Mouse (Mus musculus) midbrain, embryonic 12.5 days (tissue): Measurements from ENCODE around the gene 2410015M20Rik. TPM values are rescaled to one million over a fixed set of nuclear protein-coding genes. Genes with fewer than 3 reads are reported as not detected.
"Not testable (repeated sequence)": the region's sequence is repeated elsewhere in the genome, so short reads cannot be mapped to it uniquely, and the experiment has no call there.

Experiments used
- ATAC-seq: fragments of 200-750 bp; cut with Nextera tagmentation; 2 replicates; pipeline ENCODE4 v1.8.0; 2017; ENCODE audit warnings: low read depth, moderate TSS enrichment, moderate library complexity; ENCODE audit not compliant: low FRiP score
- H3K27ac ChIP-seq: fragments of 300-500 bp; sonication (generic); replicated peaks from 2 replicates; pipeline ENCODE4 v1.5.1; 2016; ENCODE audit warnings: mild to moderate bottlenecking
- H3K27me3 ChIP-seq: fragments of 300-500 bp; sonication (generic); 2 replicates; pipeline ENCODE4 v1.6.1; 2016; ENCODE audit warnings: mild to moderate bottlenecking
- H3K36me3 ChIP-seq: fragments of 300-500 bp; sonication (generic); 2 replicates; pipeline ENCODE4 v1.6.1; 2016
- H3K4me1 ChIP-seq: fragments of 300-500 bp; sonication (generic); 2 replicates; pipeline ENCODE4 v1.6.1; 2016
- H3K4me2 ChIP-seq: fragments of 300-500 bp; sonication (generic); replicated peaks from 2 replicates; pipeline ENCODE4 v1.6.1; 2016; ENCODE audit warnings: mild to moderate bottlenecking, moderate library complexity
- H3K4me3 ChIP-seq: fragments of 300-500 bp; sonication (generic); 2 replicates; pipeline ENCODE4 v1.5.1; 2016; ENCODE audit warnings: mild to moderate bottlenecking
- H3K9ac ChIP-seq: fragments of 300-500 bp; sonication (generic); replicated peaks from 2 replicates; pipeline ENCODE4 v1.6.1; 2016; ENCODE audit warnings: mild to moderate bottlenecking, moderate library complexity
- H3K9me3 ChIP-seq: fragments of 300-500 bp; sonication (generic); 2 replicates; pipeline ENCODE4 v1.6.1; 2016; ENCODE audit warnings: mild to moderate bottlenecking
- WGBS: fragments of 180-500 bp; shearing (Covaris S2); methylation state at CpG from one replicate; pipeline ENCODE4 v1.1.7; 2016; 5-methylcytosine and 5-hydroxymethylcytosine counted together
- polyA plus RNA-seq: library from polyadenylated mRNA; unstranded; fragments of >200 nt; fragmentation: Nextera tagmentation; extraction: Ambion mirVana; gene quantifications from 2 replicates; pipeline ENCODE4 v1.2.1, GENCODE M21; 2016

Gene 2410015M20Rik
- 174 and 178 TPM in 2 replicates for polyA plus RNA-seq

GRCm38 (mm10) chr17:56609452-56610171 is at the start of gene 2410015M20Rik:
Gene 2410015M20Rik (minus strand): TSS chr17:56609771.
- peak; percentile 86 for ATAC-seq
- WGBS: under 1% methylated on average over 44 of the region's 44 CpGs
- Histone ChIP-seq H3K4me1 (peaks cover 30% of the 10 kb centered on the region), H3K27me3 (no peaks in the 10 kb centered on the region), H3K27ac (peak within 1 kb of the TSS; percentile 77), H3K9me3 (no peaks in the 10 kb centered on the region), H3K4me3 (peak within 1 kb of the TSS; percentile 59), H3K36me3 (peaks cover 36% of the 10 kb centered on the region), H3K9ac (peak within 1 kb of the TSS; percentile 76), H3K4me2 (peak within 1 kb of the TSS; percentile 84)

- WGBS: 91% methylated on average over 6 of the region's 6 CpGs
- Histone ChIP-seq H3K9me3 (no peaks in the 10 kb centered on the region), H3K36me3 (no peaks in the 10 kb centered on the region), H3K4me2 (no peak overlapping the region), H3K4me1 (0 out of 2 replicates have a peak, but pooled peaks cover 3% of the 10 kb centered on the region), H3K4me3 (no peak overlapping the region), H3K9ac (no peak overlapping the region), H3K27me3 (no peaks in the 10 kb centered on the region), H3K27ac (no peak overlapping the region)
- no peak for ATAC-seq
Measured at GRCm38 (mm10) chr17:56656171-56656570, 46.6 kb upstream of the 2410015M20Rik start.

- Histone ChIP-seq H3K9me3 (no peaks in the 10 kb centered on the region), H3K9ac (no peak overlapping the region), H3K27me3 (no peaks in the 10 kb centered on the region), H3K4me3 (no peak overlapping the region), H3K27ac (no peak overlapping the region), H3K36me3 (no peaks in the 10 kb centered on the region), H3K4me2 (no peak overlapping the region), H3K4me1 (0 out of 2 replicates have a peak, but pooled peaks cover 3% of the 10 kb centered on the region)
- 81% methylated on average over 3 of the region's 3 CpGs for WGBS
- ATAC-seq: no peak
Measured at GRCm38 (mm10) chr17:56655311-56655710, 45.7 kb upstream of the 2410015M20Rik start.

GRCm38 (mm10) chr17:56654771-56655170 is 45.2 kb upstream of the 2410015M20Rik start:
- H3K4me1 ChIP-seq: 0 out of 2 replicates have a peak, but pooled peaks cover 3% of the 10 kb centered on the region
- no peaks in the 10 kb centered on the region for H3K27me3 ChIP-seq
- 70% methylated on average over 2 of the region's 2 CpGs for WGBS
- no peak overlapping the region for H3K4me3 ChIP-seq
- ATAC-seq: no peak
- H3K9ac ChIP-seq: no peak overlapping the region
- H3K9me3 ChIP-seq: no peaks in the 10 kb centered on the region
- no peaks in the 10 kb centered on the region for H3K36me3 ChIP-seq
- no peak overlapping the region for H3K27ac ChIP-seq
- H3K4me2 ChIP-seq: no peak overlapping the region

GRCm38 (mm10) chr17:56651801-56652200 is 42.2 kb upstream of the 2410015M20Rik start:
- H3K27me3 ChIP-seq: no peaks in the 10 kb centered on the region
- no peak overlapping the region for H3K4me3 ChIP-seq
- H3K9ac ChIP-seq: no peak overlapping the region
- no peaks in the 10 kb centered on the region for H3K9me3 ChIP-seq
- 39% methylated on average over 10 of the region's 10 CpGs for WGBS
- H3K36me3 ChIP-seq: no peaks in the 10 kb centered on the region
- ATAC-seq: no peak
- no peak overlapping the region for H3K4me2 ChIP-seq
- H3K27ac ChIP-seq: no peak overlapping the region
- H3K4me1 ChIP-seq: 0 out of 2 replicates have a peak, but pooled peaks cover 3% of the 10 kb centered on the region

- no peaks in the 10 kb centered on the region for H3K9me3 ChIP-seq
- H3K27me3 ChIP-seq: no peaks in the 10 kb centered on the region
- H3K36me3 ChIP-seq: no peaks in the 10 kb centered on the region
- H3K4me1 ChIP-seq: no peaks in the 10 kb centered on the region
- no peak for ATAC-seq
- 79% methylated on average over 9 of the region's 13 CpGs for WGBS
- H3K4me2 ChIP-seq: no peak overlapping the region
- H3K27ac ChIP-seq: no peak overlapping the region
- no peak overlapping the region for H3K9ac ChIP-seq
- H3K4me3 ChIP-seq: no peak overlapping the region
Measured at GRCm38 (mm10) chr17:56647546-56647945, 38.0 kb upstream of the 2410015M20Rik start.

GRCm38 (mm10) chr17:56643237-56643636 is 33.7 kb upstream of the 2410015M20Rik start:
- H3K9ac ChIP-seq: no peak overlapping the region
- 0 out of 2 replicates have a peak, but pooled peaks cover 5% of the 10 kb centered on the region for H3K27me3 ChIP-seq
- H3K36me3 ChIP-seq: no peaks in the 10 kb centered on the region
- no peaks in the 10 kb centered on the region for H3K4me1 ChIP-seq
- no peaks in the 10 kb centered on the region for H3K9me3 ChIP-seq
- no peak overlapping the region for H3K4me3 ChIP-seq
- H3K27ac ChIP-seq: no peak overlapping the region
- ATAC-seq: no peak
- 88% methylated on average over 4 of the region's 4 CpGs for WGBS
- H3K4me2 ChIP-seq: no peak overlapping the region

- 83% methylated on average over 6 of the region's 6 CpGs for WGBS
- Histone ChIP-seq H3K4me2 (no peak overlapping the region), H3K4me3 (no peak overlapping the region), H3K36me3 (no peaks in the 10 kb centered on the region), H3K9ac (no peak overlapping the region), H3K4me1 (no peaks in the 10 kb centered on the region), H3K27me3 (peaks cover 1% of the 10 kb centered on the region; the same call in 1 of the 2 replicates), H3K9me3 (no peaks in the 10 kb centered on the region), H3K27ac (no peak overlapping the region)
- ATAC-seq: no peak
Measured at GRCm38 (mm10) chr17:56634023-56634422, 24.5 kb upstream of the 2410015M20Rik start.

GRCm38 (mm10) chr17:56631807-56632206 is 22.2 kb upstream of the 2410015M20Rik start:
- peaks cover 5% of the 10 kb centered on the region; the same call in 1 of the 2 replicates for H3K27me3 ChIP-seq
- no peak for ATAC-seq
- H3K4me1 ChIP-seq: peaks cover 10% of the 10 kb centered on the region
- H3K4me3 ChIP-seq: no peak overlapping the region
- H3K36me3 ChIP-seq: no peaks in the 10 kb centered on the region
- H3K9ac ChIP-seq: no peak overlapping the region
- H3K4me2 ChIP-seq: no peak overlapping the region
- WGBS: 57% methylated on average over 4 of the region's 4 CpGs
- no peaks in the 10 kb centered on the region for H3K9me3 ChIP-seq
- no peak overlapping the region for H3K27ac ChIP-seq

- not testable (repeated sequence) for H3K27me3 ChIP-seq, H3K4me2 ChIP-seq, H3K9ac ChIP-seq, H3K4me3 ChIP-seq, H3K27ac ChIP-seq, H3K36me3 ChIP-seq, H3K9me3 ChIP-seq, ATAC-seq
- peaks cover 22% of the 10 kb centered on the region for H3K4me1 ChIP-seq
- 87% methylated on average over 27 of the region's 27 CpGs for WGBS
Measured at GRCm38 (mm10) chr17:56629800-56630781, 20.5 kb upstream of the 2410015M20Rik start.

GRCm38 (mm10) chr17:56627530-56628277 is 18.1 kb upstream of the 2410015M20Rik start, which contains the start of gene Catsperd:
Gene Catsperd (plus strand): TSS chr17:56628143.
- Histone ChIP-seq H3K27ac (peak within 1 kb of the TSS; percentile 58), H3K9me3 (no peaks in the 10 kb centered on the region), H3K4me2 (peak within 1 kb of the TSS; percentile 97), H3K36me3 (peaks cover 14% of the 10 kb centered on the region; the same call in 1 of the 2 replicates), H3K9ac (peak within 1 kb of the TSS; percentile 88; the same call in 1 of the 2 replicates), H3K4me1 (peaks cover 25% of the 10 kb centered on the region), H3K27me3 (peaks cover 5% of the 10 kb centered on the region; the same call in 1 of the 2 replicates), H3K4me3 (peak within 1 kb of the TSS; percentile 98)
- 9% methylated on average over 26 of the region's 26 CpGs for WGBS
- peak; percentile 57 for ATAC-seq
